Mouse (Mus musculus): ENCODE measurements at regions not wholly inside any gene's neighbourhood (a gene's known extent, or its start where the extent isn't known, plus 50 kb on each side); places are given as distances from the start of the nearest gene placed in this dataset.

DNA sequence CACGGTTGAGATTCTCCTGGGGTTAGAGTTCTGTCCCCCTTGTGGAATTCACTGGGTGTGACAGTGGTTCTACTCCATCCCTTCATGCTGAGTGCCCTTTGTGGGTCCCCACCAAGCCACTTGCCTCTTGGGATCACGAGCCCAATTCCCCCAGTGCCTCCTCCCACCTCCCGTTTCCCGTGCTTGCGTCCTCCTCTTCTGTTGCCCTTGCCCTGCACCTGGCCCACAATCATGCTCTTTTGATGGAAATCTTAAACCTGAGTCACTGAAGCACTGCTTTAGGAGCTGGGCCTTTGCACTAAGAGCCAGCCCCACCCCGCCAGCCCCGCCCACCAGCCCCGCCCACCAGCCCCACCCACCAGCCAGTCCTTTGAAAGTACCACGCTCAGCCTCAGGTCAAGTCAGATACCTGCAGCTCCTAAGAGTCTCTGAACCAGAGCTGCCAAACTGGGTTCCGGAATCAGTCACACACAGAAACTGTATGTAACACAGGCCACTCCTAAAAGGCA is 79.8 kb upstream of the Sertad2 start:
- Histone ChIP-seq H3K4me3 (no peak overlapping the region), H3K27ac (no peak overlapping the region), H3K4me2 (no peak overlapping the region), H3K9ac (no peak overlapping the region), H3K36me3 (no peaks in the 10 kb centered on the region), H3K9me3 (no peaks in the 10 kb centered on the region), H3K4me1 (peaks cover 17% of the 10 kb centered on the region), H3K27me3 (no peaks in the 10 kb centered on the region)
- no peak for ATAC-seq (ENCODE audit: insufficient number of reproducible peaks, insufficient read depth, low FRiP score, low TSS enrichment, low read depth)
- 22% methylated on average over 10 of the region's 10 CpGs for WGBS

DNA sequence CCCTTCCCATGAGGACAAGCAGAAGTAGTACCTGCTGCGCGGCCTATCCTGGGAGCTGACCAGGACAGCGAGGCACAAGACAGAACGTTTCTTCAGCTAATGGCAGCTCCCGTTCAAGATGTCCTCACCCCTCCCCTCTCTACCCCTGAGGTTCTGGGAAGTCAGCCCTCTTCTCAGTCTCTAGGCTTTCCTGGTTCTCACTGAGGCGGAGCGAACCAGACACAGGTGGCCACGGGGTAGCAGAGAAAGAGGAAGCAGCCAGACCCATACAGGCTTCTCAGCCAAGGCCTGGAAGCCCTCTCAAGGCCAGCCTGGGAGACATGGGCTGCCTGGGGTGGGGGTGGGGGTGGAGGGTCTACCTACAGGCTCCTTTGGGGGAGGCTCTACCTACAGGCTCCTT is 78.5 kb upstream of the Sertad2 start:
- H3K4me2 ChIP-seq: no peak overlapping the region
- H3K4me3 ChIP-seq: no peak overlapping the region
- H3K9me3 ChIP-seq: no peaks in the 10 kb centered on the region
- H3K4me1 ChIP-seq: peaks cover 17% of the 10 kb centered on the region
- no peak for ATAC-seq (ENCODE audit: insufficient number of reproducible peaks, insufficient read depth, low FRiP score, low TSS enrichment, low read depth)
- 79% methylated on average over 8 of the region's 8 CpGs for WGBS
- H3K27me3 ChIP-seq: no peaks in the 10 kb centered on the region
- no peak overlapping the region for H3K9ac ChIP-seq
- no peaks in the 10 kb centered on the region for H3K36me3 ChIP-seq
- no peak overlapping the region for H3K27ac ChIP-seq

DNA sequence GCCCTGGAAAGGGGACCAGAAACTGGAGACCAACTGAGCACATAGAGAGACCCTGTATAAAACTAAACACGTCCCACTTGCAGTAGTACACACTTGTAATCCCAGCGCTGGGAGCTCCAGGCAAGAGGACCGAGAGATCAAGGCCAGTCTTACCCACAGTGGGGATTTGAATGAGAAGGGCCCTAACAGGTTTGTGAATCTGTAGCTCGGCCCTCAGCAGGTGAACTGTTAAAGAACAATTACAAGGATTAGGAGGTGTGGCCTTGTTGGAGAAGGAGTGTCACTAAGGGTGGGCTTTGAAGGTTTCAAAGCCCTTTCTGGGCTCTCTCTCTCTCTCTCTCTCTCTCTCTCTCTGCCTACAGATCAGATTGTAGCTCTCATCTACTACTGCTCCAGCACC is 76.5 kb upstream of the Sertad2 start:
- Histone ChIP-seq H3K4me3 (no peak overlapping the region), H3K36me3 (no peaks in the 10 kb centered on the region), H3K9me3 (no peaks in the 10 kb centered on the region), H3K27ac (no peak overlapping the region), H3K4me2 (no peak overlapping the region), H3K4me1 (no peaks in the 10 kb centered on the region), H3K27me3 (no peaks in the 10 kb centered on the region), H3K9ac (no peak overlapping the region)
- no peak for ATAC-seq (ENCODE audit: insufficient number of reproducible peaks, insufficient read depth, low FRiP score, low TSS enrichment, low read depth)
- 28% methylated on average over 4 of the region's 4 CpGs for WGBS

DNA sequence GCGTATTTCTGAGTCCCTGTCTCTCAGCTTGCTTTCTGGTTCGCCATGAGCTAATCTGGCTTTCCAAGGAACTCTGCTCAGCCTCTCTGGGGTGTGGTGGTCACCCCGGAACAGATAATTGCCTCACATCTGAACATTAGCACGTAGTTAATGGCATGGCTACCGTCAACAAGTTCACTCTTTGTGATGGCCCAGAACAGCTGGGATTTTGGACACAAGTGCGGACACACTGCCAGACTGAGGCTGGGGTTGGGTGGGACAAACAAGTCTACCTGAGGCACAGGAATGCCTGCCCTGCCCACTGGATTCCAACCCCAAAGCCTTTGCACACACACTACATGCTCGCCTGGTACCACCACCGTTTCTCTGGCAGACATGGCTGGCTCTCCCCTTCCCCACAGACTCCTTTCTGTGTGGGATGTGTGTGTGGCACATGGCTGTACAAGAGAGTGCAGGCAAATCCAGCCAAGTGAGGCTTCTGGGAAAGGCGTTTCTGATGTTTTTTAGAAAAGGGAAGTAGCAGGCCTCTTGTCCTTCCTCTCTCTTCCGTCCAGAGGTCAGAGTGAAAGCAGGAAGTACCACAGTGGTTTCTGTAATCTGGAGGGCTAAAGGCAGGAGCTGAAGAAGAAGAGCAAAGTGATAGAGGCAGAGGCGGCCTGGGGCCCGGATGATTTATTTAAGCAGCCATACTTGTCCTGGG is 74.6 kb upstream of the Sertad2 start:
- Histone ChIP-seq H3K4me2 (no peak overlapping the region), H3K36me3 (no peaks in the 10 kb centered on the region), H3K4me1 (no peaks in the 10 kb centered on the region), H3K9ac (no peak overlapping the region), H3K27ac (no peak overlapping the region), H3K4me3 (no peak overlapping the region), H3K9me3 (no peaks in the 10 kb centered on the region), H3K27me3 (no peaks in the 10 kb centered on the region)
- 72% methylated on average over 12 of the region's 12 CpGs for WGBS
- ATAC-seq (ENCODE audit: insufficient number of reproducible peaks, insufficient read depth, low FRiP score, low TSS enrichment, low read depth): no peak

DNA sequence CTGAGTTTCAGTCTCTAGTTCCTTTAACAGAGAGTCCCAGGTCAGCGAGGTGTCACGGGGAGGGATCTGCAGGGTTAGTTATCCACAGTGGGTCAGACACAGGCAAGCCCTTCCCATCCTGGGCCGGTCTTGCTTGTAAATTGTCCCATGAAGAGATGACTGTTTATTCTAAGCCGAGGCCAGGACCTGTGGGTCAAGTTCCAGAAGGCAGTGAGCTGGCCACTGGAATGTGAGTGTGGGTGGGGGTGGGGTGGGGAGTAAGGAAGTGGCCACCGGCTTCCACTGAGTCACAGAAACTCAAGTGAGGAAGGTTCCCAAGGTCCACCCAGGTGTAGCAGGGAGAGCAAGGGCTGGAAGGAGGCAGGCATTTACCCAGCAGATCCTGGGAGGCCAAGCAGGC is 73.7 kb upstream of the Sertad2 start:
- no peak for ATAC-seq (ENCODE audit: insufficient number of reproducible peaks, insufficient read depth, low FRiP score, low TSS enrichment, low read depth)
- no peak overlapping the region for H3K9ac ChIP-seq
- H3K36me3 ChIP-seq: no peaks in the 10 kb centered on the region
- H3K4me3 ChIP-seq: no peak overlapping the region
- H3K4me1 ChIP-seq: no peaks in the 10 kb centered on the region
- 22% methylated on average over 5 of the region's 5 CpGs for WGBS
- H3K27me3 ChIP-seq: no peaks in the 10 kb centered on the region
- H3K9me3 ChIP-seq: no peaks in the 10 kb centered on the region
- no peak overlapping the region for H3K27ac ChIP-seq
- no peak overlapping the region for H3K4me2 ChIP-seq

DNA sequence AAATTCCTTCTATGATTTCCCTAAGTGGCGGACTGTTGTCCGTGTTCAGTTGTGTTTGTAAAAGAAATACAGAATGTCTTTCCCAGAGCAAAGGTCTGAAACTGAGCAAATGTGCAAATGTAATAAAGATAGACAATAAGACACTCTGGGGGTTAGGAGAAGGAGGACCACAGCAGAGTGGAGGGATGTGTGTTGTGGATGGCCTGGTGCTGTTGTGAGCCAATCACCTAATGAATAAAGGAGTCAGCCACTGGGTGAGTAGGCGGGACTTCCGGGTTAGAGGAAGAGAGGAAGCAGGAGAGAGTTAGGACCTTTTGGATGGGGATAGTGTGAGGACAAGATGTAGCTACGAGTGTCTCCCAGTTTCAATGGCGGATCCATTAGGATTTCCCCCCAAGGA is 72.7 kb upstream of the Sertad2 start:
- Histone ChIP-seq H3K36me3 (no peaks in the 10 kb centered on the region), H3K9ac (no peak overlapping the region), H3K27me3 (no peaks in the 10 kb centered on the region), H3K27ac (no peak overlapping the region), H3K4me2 (no peak overlapping the region), H3K9me3 (no peaks in the 10 kb centered on the region), H3K4me1 (no peaks in the 10 kb centered on the region), H3K4me3 (no peak overlapping the region)
- WGBS: 80% methylated on average over 6 of the region's 6 CpGs
- ATAC-seq (ENCODE audit: insufficient number of reproducible peaks, insufficient read depth, low FRiP score, low TSS enrichment, low read depth): no peak

DNA sequence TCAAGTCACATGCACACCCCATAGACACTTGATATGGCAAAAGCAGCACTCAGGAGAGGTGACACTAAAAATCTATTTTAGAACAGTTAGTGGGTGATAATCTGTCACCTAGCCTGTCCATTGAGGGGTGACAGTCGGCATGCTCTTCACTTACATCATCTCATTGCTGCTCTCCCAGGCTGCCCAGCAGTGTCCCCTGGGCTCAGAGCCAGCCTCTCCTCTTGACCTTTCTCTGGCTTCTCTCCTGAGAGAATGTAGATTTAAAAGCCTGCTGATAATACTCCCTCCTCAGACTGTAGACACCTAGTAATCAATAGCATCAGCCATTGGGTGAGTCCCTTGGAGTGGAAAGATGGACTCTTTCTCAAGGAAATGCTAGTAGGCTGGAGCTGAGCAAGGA is 70.7 kb upstream of the Sertad2 start:
- no peak overlapping the region for H3K4me3 ChIP-seq
- ATAC-seq (ENCODE audit: insufficient number of reproducible peaks, insufficient read depth, low FRiP score, low TSS enrichment, low read depth): no peak
- no peaks in the 10 kb centered on the region for H3K27me3 ChIP-seq
- WGBS: 85% methylated on average over 1 of the region's 1 CpGs
- H3K9ac ChIP-seq: no peak overlapping the region
- H3K4me2 ChIP-seq: no peak overlapping the region
- H3K36me3 ChIP-seq: no peaks in the 10 kb centered on the region
- peaks cover 5% of the 10 kb centered on the region for H3K4me1 ChIP-seq
- no peaks in the 10 kb centered on the region for H3K9me3 ChIP-seq
- no peak overlapping the region for H3K27ac ChIP-seq

DNA sequence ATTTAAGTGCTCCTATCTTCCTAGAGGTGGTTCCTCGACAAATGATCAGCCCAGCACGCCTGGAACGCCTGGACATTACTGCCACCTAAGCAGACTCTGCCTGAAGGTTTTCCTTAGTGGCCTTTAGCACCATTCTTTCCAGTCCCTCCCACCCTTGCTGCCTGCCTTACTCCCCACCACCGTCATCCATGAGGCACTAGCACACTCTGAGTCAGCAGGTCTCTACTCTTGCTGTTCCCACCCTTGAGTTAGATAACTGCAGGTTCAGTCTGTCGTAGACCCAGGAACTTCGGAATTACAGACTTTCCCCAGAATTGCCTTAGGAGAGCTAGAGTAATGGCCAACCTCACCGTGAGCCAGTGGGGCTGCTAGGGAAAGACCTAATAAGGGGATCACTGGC is 67.4 kb upstream of the Sertad2 start:
- no peak for ATAC-seq (ENCODE audit: insufficient number of reproducible peaks, insufficient read depth, low FRiP score, low TSS enrichment, low read depth)
- Histone ChIP-seq H3K4me1 (peaks cover 11% of the 10 kb centered on the region), H3K4me3 (no peak overlapping the region), H3K9ac (no peak overlapping the region), H3K4me2 (no peak overlapping the region), H3K36me3 (no peaks in the 10 kb centered on the region), H3K27me3 (no peaks in the 10 kb centered on the region), H3K9me3 (peaks cover 5% of the 10 kb centered on the region; the same call in 1 of the 2 replicates), H3K27ac (no peak overlapping the region)
- WGBS: 80% methylated on average over 7 of the region's 7 CpGs

DNA sequence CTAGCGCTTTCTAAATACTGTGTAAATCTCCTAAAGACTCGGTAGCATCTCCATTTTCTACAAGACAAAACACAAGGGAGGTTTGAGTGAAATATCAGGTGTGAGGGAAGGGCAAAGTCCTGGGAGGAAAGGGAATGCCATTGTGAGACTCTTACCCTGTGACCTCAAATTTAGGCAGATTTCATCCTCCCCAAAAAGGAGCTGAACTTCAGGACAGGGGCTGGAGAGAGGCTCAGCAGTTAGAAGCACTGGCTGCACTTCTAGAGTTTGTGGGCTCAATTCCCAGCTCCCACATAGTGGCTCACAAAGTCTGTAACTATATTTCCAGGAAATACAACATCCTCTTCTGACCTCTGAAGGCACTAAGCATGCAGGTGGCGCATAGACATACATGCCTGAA is 66.6 kb upstream of the Sertad2 start:
- no peak overlapping the region for H3K27ac ChIP-seq
- WGBS: 81% methylated on average over 3 of the region's 3 CpGs

DNA sequence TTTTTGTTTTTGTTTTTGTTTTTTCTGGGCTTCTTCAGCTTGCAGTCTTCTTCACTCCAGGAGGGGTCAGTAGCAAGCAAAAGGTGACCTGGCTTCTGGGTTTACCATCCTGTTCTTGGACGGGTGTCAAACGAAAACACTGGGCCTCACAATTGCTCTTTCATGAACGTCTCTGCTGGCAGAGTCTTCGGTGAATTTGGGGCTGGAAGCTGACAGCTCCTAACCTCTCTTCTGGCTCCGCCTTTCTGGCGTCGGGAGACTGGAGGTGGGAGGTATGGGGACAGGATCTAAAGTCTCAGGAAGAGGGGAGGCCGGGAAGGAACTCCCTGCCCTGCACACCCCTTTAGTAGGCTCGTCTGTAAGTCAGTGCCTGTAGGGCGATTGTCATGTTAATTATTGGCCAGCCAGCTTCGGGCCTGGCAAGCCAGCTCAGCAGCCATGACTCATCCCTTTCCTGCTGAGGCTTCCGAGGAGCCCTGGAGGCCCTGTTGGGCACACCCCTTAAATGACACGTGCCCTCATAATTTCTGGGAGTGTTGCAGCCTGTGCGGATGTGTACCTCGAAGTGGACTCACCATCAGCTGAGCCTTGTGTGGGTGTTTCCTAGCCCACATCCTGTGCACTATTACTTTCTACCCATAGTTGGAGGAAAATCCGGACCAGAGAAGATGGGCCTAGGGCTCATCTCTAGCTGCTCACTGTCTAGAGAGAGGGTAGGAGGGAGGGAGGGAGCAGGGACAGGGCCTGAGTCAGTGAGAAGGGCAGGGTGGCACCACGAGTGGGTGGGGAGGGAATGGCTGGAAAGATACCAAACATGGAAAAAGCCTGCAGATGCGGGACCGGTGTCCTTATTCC is 65.6 kb upstream of the Sertad2 start:
- Histone ChIP-seq H3K27ac (peak overlapping the region; percentile 73), H3K4me1 (peaks cover 11% of the 10 kb centered on the region), H3K4me2 (peak overlapping the region; percentile 50), H3K9me3 (peaks cover 5% of the 10 kb centered on the region; the same call in 1 of the 2 replicates), H3K27me3 (no peaks in the 10 kb centered on the region), H3K9ac (no peak overlapping the region), H3K36me3 (no peaks in the 10 kb centered on the region), H3K4me3 (peak overlapping the region; percentile 21)
- WGBS: 13% methylated on average over 19 of the region's 19 CpGs
- peak; percentile 75 for ATAC-seq (ENCODE audit: insufficient number of reproducible peaks, insufficient read depth, low FRiP score, low TSS enrichment, low read depth)

More for the DNA sequence above, 66.6 kb upstream of the Sertad2 start:
- Histone ChIP-seq H3K4me2 (no peak overlapping the region), H3K27me3 (no peaks in the 10 kb centered on the region), H3K36me3 (no peaks in the 10 kb centered on the region), H3K4me3 (no peak overlapping the region), H3K4me1 (peaks cover 11% of the 10 kb centered on the region), H3K9me3 (peaks cover 5% of the 10 kb centered on the region; the same call in 1 of the 2 replicates), H3K9ac (no peak overlapping the region)
- ATAC-seq (ENCODE audit: insufficient number of reproducible peaks, insufficient read depth, low FRiP score, low TSS enrichment, low read depth): no peak

DNA sequence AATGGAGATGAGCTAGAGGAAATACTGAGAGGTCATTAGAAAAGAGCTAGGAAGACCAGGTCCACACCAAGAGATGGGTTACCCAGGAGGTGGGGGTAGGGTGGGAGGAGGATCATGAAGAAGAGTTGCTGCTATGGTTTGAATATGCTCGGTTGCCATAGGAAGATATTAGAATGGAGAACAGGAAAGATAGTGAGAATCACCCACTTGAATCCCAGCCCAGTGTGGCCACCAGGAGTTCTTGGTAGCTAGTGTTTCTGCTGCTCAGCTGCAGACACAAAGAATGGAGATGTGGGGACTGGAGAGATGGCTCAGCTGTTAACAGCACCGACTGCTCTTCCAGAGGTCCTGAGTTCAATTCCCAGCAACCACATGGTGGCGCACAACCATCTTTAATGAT is 62.4 kb upstream of the Sertad2 start:
- Histone ChIP-seq H3K4me3 (no peak overlapping the region), H3K27ac (no peak overlapping the region), H3K4me1 (peaks cover 11% of the 10 kb centered on the region), H3K4me2 (no peak overlapping the region), H3K36me3 (no peaks in the 10 kb centered on the region), H3K27me3 (no peaks in the 10 kb centered on the region), H3K9ac (no peak overlapping the region), H3K9me3 (peaks cover 5% of the 10 kb centered on the region; the same call in 1 of the 2 replicates)
- WGBS: 85% methylated on average over 3 of the region's 3 CpGs
- ATAC-seq (ENCODE audit: insufficient number of reproducible peaks, insufficient read depth, low FRiP score, low TSS enrichment, low read depth): no peak

DNA sequence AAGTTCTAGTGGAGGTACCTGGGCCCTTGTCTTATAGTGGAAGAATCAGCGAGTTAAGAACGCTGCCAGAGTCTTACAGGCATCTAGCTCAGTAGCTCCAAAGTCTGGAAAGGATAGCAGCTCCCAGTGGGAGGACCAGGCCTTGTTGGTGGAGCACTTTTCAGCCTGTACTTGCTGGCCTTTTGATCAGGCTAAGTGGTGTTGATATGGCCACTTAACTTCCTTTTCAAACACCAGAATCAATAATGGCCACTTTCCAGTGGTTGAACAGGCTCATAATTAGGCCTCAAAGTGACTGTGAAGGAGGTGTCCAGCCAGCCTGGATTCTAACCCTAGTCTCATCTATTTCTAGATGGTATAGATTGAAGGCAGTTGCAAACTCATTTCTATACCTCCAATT is 57.7 kb upstream of the Sertad2 start:
- Histone ChIP-seq H3K27me3 (no peaks in the 10 kb centered on the region), H3K4me1 (no peaks in the 10 kb centered on the region), H3K9me3 (no peaks in the 10 kb centered on the region), H3K4me2 (no peak overlapping the region), H3K36me3 (no peaks in the 10 kb centered on the region), H3K9ac (no peak overlapping the region), H3K4me3 (no peak overlapping the region), H3K27ac (no peak overlapping the region)
- ATAC-seq (ENCODE audit: insufficient number of reproducible peaks, insufficient read depth, low FRiP score, low TSS enrichment, low read depth): no peak
- 75% methylated on average over 2 of the region's 2 CpGs for WGBS

All from embryonic facial prominence, embryonic 13.5 days (tissue).